Mouse (Mus musculus): ENCODE results near the gene Cyp17a1. TPM values are rescaled to one million over a fixed set of nuclear protein-coding genes. Genes with fewer than 3 reads are reported as not detected.

Cyp17a1 gene
- total RNA-seq, 2 experiments from 2014 or later = not detected

- H3K4me3 ChIP-seq = peak overlapping the region; percentile 65; the same call in 1 of the 2 replicates
- H3K27ac ChIP-seq = peak overlapping the region; percentile 95
- no peak for TF ChIP-seq CTCF (IDR thresholded peaks at IDR 0.05)
- intact Hi-C loops (cut with DNase I) = no loop called here
- DNase-seq = peak; percentile 72
These were observed 25.7 kb downstream of the Cyp17a1 start for GRCm38 (mm10) chr19:46647254-46647653.

GRCm38 (mm10) chr19:46646041-46646481 is 26.9 kb downstream of the Cyp17a1 start:
- DNase-seq = peak; percentile 81
- intact Hi-C loops (cut with DNase I) = no loop called here
- Histone ChIP-seq H3K4me3 (peak overlapping the region; percentile 65), H3K27ac (peak overlapping the region; percentile 95)
- no peak for TF ChIP-seq CTCF (IDR thresholded peaks at IDR 0.05)

GRCm38 (mm10) chr19:46644793-46645602 is 28.0 kb downstream of the Cyp17a1 start:
- peak overlapping the region; percentile 65 for H3K4me3 ChIP-seq

DNA sequence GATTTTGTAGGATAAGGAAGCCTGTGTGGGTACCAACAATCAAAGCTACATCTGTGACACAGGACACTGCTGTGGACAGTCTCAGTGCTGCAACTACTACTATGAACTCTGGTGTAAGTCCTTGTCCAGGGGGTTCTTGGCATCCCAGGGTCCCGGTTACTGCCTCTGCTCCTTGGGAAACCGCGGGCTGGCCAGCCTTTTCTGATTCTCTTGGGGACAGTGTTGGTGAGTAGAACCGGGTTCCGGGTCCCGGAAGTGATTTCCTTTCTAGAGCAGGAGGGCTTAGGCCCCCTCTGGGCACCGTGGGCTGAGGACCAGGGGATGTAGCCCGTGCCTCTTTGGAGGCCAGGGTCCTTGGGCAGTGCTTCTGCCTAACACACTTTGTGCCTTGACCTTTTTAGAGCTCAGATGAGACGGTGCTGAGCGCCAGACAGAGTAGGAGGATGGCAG is 28.6 kb downstream of the Cyp17a1 start:
- Histone ChIP-seq H3K4me3 (peak overlapping the region; percentile 65), H3K27ac (peak overlapping the region; percentile 95)
- intact Hi-C loops (cut with DNase I) = no loop called here
- no peak for TF ChIP-seq CTCF (IDR thresholded peaks at IDR 0.05)
- no peak for DNase-seq

More at GRCm38 (mm10) chr19:46644793-46645602, 28.0 kb downstream of the Cyp17a1 start:
- DNase-seq = peak; percentile 81
- H3K27ac ChIP-seq = peak overlapping the region; percentile 95
- TF ChIP-seq CTCF (IDR thresholded peaks at IDR 0.05) = no peak
- intact Hi-C loops (cut with DNase I) = no loop called here

DNA sequence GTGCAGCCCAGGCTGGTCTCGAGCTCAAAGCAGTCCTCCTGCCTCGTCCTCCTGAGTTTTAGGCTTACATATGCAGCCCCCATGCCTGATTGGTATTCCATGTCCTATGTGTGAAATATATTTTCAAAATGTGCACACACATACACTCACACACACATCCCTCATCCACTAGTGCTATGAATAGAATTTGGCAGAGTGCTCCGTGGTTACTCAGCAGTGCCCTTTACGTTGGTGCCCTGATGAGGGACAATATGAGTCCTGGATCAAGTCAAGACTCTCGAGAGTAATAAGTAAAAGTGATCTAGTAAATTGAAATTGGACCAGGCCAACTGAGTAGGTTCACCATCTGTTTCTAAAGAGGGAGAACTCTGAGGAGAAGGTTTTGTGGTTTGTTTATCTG is 29.7 kb downstream of the Cyp17a1 start:
- peak overlapping the region; percentile 95 for H3K27ac ChIP-seq
- TF ChIP-seq CTCF (IDR thresholded peaks at IDR 0.05) = no peak
- peak; percentile 53 for DNase-seq
- peak overlapping the region; percentile 65 for H3K4me3 ChIP-seq
- intact Hi-C loops (cut with DNase I) = no loop called here

GRCm38 (mm10) chr19:46642136-46642753 is 30.7 kb downstream of the Cyp17a1 start:
- intact Hi-C loops (cut with DNase I) = no loop called here
- TF ChIP-seq CTCF (IDR thresholded peaks at IDR 0.05) = no peak
- H3K27ac ChIP-seq = peak overlapping the region; percentile 95
- H3K4me3 ChIP-seq = peak overlapping the region; percentile 65
- peak; percentile 72 for DNase-seq

- intact Hi-C loops (cut with DNase I) = loop anchor here (1.0 kb wide), 1 partner anchor 16 kb away; no protein-coding TSS in a partner anchor
- DNase-seq = peak; percentile 89
- Histone ChIP-seq H3K27ac (peak overlapping the region; percentile 95), H3K4me3 (peak overlapping the region; percentile 65)
- TF ChIP-seq CTCF (IDR thresholded peaks at IDR 0.05) = no peak
These were observed 31.4 kb downstream of the Cyp17a1 start for GRCm38 (mm10) chr19:46641420-46642085.

- Histone ChIP-seq H3K27ac (peak overlapping the region; percentile 95), H3K4me3 (peak overlapping the region; percentile 65)
- intact Hi-C loops (cut with DNase I) = loop anchor here (1.0 kb wide), 1 partner anchor 15 kb away; no protein-coding TSS in a partner anchor
- TF ChIP-seq CTCF (IDR thresholded peaks at IDR 0.05) = no peak
- DNase-seq = no peak
These were observed 32.2 kb downstream of the Cyp17a1 start for GRCm38 (mm10) chr19:46640780-46641179.

- intact Hi-C loops (cut with DNase I) = no loop called here
- H3K27ac ChIP-seq = peak overlapping the region; percentile 95
- peak; percentile 61 for DNase-seq
- no peak for TF ChIP-seq CTCF (IDR thresholded peaks at IDR 0.05)
- peak overlapping the region; percentile 50 for H3K4me3 ChIP-seq
These were observed 33.5 kb downstream of the Cyp17a1 start for GRCm38 (mm10) chr19:46639496-46639895.

DNA sequence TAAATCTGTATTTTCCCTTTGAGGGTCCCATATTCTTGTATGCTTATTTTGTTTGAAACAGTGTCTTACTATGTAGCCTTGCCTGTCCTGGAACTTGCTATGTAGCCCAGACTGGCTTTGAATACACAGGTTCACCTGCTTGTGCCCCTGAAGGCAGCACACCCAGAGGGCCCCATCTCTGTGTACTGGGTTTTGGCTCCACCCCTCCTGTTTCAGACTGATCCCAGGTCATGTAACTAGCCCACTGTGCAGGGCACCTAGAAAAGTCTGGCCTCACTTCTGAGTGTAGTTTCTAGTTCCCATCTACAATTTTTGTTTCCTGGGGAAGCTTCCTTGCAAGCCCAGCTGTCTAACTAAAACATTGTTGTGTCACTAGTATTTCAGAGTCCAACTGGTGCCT is 33.9 kb downstream of the Cyp17a1 start:
- peak overlapping the region; percentile 95 for H3K27ac ChIP-seq
- intact Hi-C loops (cut with DNase I) = no loop called here
- no peak for DNase-seq
- H3K4me3 ChIP-seq = peak overlapping the region; percentile 50
- TF ChIP-seq CTCF (IDR thresholded peaks at IDR 0.05) = no peak

- no peak for DNase-seq
- intact Hi-C loops (cut with DNase I) = no loop called here
- H3K27ac ChIP-seq = peak overlapping the region; percentile 95
- H3K4me3 ChIP-seq = no peak overlapping the region
- TF ChIP-seq CTCF (IDR thresholded peaks at IDR 0.05) = no peak
These were observed 35.4 kb downstream of the Cyp17a1 start for GRCm38 (mm10) chr19:46637598-46637997.

DNA sequence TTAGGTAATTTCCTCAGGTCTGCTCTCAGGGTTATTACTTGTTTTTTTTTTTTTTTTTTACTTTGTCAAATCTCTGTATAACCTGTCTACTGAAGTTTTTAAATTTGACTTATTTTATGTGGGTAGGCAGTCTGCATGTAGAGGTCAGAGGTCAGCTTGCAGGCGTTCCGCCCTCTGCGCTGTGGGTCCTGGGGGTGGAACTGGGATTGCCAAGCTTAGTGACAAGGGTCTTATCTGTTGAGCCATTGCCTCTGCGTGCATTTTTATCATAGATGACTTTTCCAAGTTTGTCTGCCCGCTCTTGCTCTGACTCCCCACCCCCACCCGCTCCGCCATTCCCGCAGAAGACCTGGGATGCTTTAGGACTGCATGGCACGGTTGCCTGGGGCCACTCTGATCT is 37.2 kb downstream of the Cyp17a1 start:
- DNase-seq = no peak
- TF ChIP-seq CTCF (IDR thresholded peaks at IDR 0.05) = no peak
- intact Hi-C loops (cut with DNase I) = no loop called here
- Histone ChIP-seq H3K27ac (peak overlapping the region; percentile 95), H3K4me3 (peak overlapping the region; percentile 50)
